Mouse (Mus musculus) liver, embryonic 14.5 days (tissue): ENCODE measurements around the gene Tmem33. TPM values are rescaled to one million over a fixed set of nuclear protein-coding genes. Genes with fewer than 3 reads are reported as not detected.

Source experiments
- ATAC-seq: fragments of 200-750 bp; cut with Nextera tagmentation; 2 replicates; pipeline ENCODE4 v1.8.0; 2017; ENCODE audit warnings: moderate number of reproducible peaks, mild to moderate bottlenecking, moderate library complexity; ENCODE audit not compliant: insufficient read depth
- DNase-seq, 3 experiments: peaks; one replicate each; pipeline ENCODE4 v3.0.0-alpha.2; 2012 to 2013; ENCODE audit warnings: low read depth in 3 of 3, low spot score in 3 of 3
- H3K27ac ChIP-seq: fragments of 300-500 bp; sonication (generic); 2 replicates; pipeline ENCODE4 v1.5.1; 2014; ENCODE audit warnings: moderate library complexity, mild to moderate bottlenecking, control low read depth, inconsistent platforms
- H3K27me3 ChIP-seq: fragments of 300-500 bp; sonication (generic); 2 replicates; pipeline ENCODE4 v1.6.1; 2014; ENCODE audit warnings: mild to moderate bottlenecking, low read length, moderate library complexity; ENCODE audit not compliant: control insufficient read depth, insufficient read depth
- H3K36me3 ChIP-seq: fragments of 300-500 bp; sonication (generic); replicated peaks from 2 replicates; pipeline ENCODE4 v1.6.1; 2014; ENCODE audit warnings: low read depth; ENCODE audit not compliant: control insufficient read depth, insufficient read depth
- H3K4me1 ChIP-seq, 2 experiments: fragments of 200-500 bp in 1 of 2; fragments of 300-500 bp in 1 of 2; sonication (generic) in 1 of 2; replicated peaks; 2 replicates each; pipeline ENCODE4 v1.6.1; 2012 to 2014; ENCODE audit warnings: antibody characterized with exemption in 1 of 2, inconsistent platforms in 1 of 2, low read length in 1 of 2; ENCODE audit not compliant: control insufficient read depth in 2 of 2, insufficient read depth in 2 of 2
- H3K4me2 ChIP-seq: fragments of 300-500 bp; sonication (generic); 2 replicates; pipeline ENCODE4 v1.6.1; 2014; ENCODE audit warnings: low read depth, mild to moderate bottlenecking, control low read depth, moderate library complexity
- H3K4me3 ChIP-seq, 2 experiments: fragments of 200-500 bp in 1 of 2; fragments of 300-500 bp in 1 of 2; sonication (generic) in 1 of 2; 2 replicates each; pipeline ENCODE4 v1.5.1; 2012 to 2014; ENCODE audit warnings: low read depth in 2 of 2, low read length in 2 of 2, mild to moderate bottlenecking in 2 of 2, control low read depth in 1 of 2, inconsistent platforms in 1 of 2, moderate library complexity in 1 of 2; ENCODE audit not compliant: insufficient read depth in 1 of 2
- H3K9ac ChIP-seq: fragments of 300-500 bp; sonication (generic); replicated peaks from 2 replicates; pipeline ENCODE4 v1.6.1; 2014; ENCODE audit warnings: mild to moderate bottlenecking, control low read depth, moderate library complexity
- H3K9me3 ChIP-seq: fragments of 300-500 bp; sonication (generic); 2 replicates; pipeline ENCODE4 v1.6.1; 2016; ENCODE audit warnings: low read length, mixed read lengths; ENCODE audit not compliant: control insufficient read depth
- CTCF ChIP-seq: IDR thresholded peaks from 2 replicates; pipeline ENCODE4 v1.5.1; 2016; ENCODE audit warnings: antibody characterized with exemption, low read depth, control low read depth
- EP300 ChIP-seq: IDR thresholded peaks from 2 replicates; pipeline ENCODE4 v1.6.1; 2016; ENCODE audit warnings: antibody characterized with exemption, low read depth
- WGBS: fragments of 180-500 bp; shearing (Covaris S2); extraction: QIAGEN DNeasy Blood & Tissue Kit; methylation state at CpG from one replicate; pipeline ENCODE4 v1.1.7; 2014; ENCODE audit not compliant: insufficient replicate concordance; 5-methylcytosine and 5-hydroxymethylcytosine counted together
- polyA plus RNA-seq, 2 experiments: library from polyadenylated mRNA; depleted of rRNA in 1 of 2; stranded (reverse) in 1 of 2; unstranded in 1 of 2; fragments of >200 nt; fragmentation: Nextera tagmentation in 1 of 2; extraction: Ambion mirVana in 1 of 2; gene quantifications; 2 replicates each; pipeline versions ENCODE4 v1.2.1 to v1.2.3; 2012 to 2014

Gene Tmem33
- polyA plus RNA-seq, 2 experiments, result 45.3 to 83.7 TPM

DNA sequence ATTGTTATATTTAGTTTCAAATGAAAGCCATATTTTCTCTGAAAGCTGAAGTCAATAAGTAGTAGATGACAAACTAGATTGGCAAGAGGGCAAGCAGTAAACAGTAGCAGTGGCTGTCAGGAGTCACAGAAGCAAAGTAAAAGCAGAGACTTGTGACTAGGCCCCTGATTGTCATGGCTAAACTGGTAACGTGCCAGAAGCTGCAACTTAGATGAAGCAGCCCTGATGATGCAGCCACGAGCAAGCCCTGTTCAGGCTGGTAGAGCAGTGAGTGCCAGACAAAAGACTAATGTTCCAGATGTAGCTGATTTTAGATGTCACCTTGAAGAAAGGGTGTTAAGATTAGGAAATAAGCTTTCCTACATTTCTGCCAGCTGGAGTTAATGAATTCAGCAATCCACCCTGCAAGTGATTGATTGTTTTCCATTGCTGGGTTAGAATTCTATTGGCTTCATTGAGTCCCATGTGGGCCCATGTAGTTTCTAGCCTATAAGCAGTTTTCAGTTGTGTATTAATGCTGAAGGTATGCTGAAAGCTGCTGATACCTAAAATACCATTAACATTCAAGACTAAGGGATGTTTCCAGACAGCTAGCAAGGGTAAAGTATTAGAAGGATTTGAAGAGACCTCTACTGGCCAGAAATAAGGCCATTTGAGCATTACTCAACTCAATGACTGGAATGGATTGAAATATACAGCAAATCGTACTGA, 51.6 kb downstream of the Tmem33 start:
- Histone ChIP-seq H3K9me3 (no peaks in the 10 kb centered on the region), H3K4me2 (no peak overlapping the region), H3K27ac (no peak overlapping the region), H3K4me3 (no peak overlapping the region), H3K4me1 (peaks cover 9 to 19% of the 10 kb centered on the region in 2 experiments; a peak in 3 of 4 replicates), H3K27me3 (no peaks in the 10 kb centered on the region), H3K36me3 (peaks cover 13% of the 10 kb centered on the region), H3K9ac (no peak overlapping the region)
- WGBS, result 67% methylated on average over 3 of the region's 3 CpGs
- ATAC-seq, result no peak
- no peak for TF ChIP-seq EP300
- no peak for TF ChIP-seq CTCF
- no peak for DNase-seq

- TF ChIP-seq CTCF (no peak), EP300 (no peak)
- WGBS, result 77% methylated on average over 3 of the region's 3 CpGs
- peaks cover 16% of the 10 kb centered on the region for H3K36me3 ChIP-seq
- H3K27ac ChIP-seq, result no peak overlapping the region
- no peak overlapping the region for H3K4me3 ChIP-seq
- no peaks in the 10 kb centered on the region for H3K9me3 ChIP-seq
- H3K27me3 ChIP-seq, result no peaks in the 10 kb centered on the region
- no peak overlapping the region for H3K9ac ChIP-seq
- DNase-seq (no peak), ATAC-seq (no peak)
- H3K4me2 ChIP-seq, result no peak overlapping the region
- H3K4me1 ChIP-seq, result peaks cover 9 to 19% of the 10 kb centered on the region in 2 experiments; a peak in 3 of 4 replicates
These were observed 52.1 kb downstream of the Tmem33 start for GRCm38 (mm10) chr5:67312522-67312851.

DNA sequence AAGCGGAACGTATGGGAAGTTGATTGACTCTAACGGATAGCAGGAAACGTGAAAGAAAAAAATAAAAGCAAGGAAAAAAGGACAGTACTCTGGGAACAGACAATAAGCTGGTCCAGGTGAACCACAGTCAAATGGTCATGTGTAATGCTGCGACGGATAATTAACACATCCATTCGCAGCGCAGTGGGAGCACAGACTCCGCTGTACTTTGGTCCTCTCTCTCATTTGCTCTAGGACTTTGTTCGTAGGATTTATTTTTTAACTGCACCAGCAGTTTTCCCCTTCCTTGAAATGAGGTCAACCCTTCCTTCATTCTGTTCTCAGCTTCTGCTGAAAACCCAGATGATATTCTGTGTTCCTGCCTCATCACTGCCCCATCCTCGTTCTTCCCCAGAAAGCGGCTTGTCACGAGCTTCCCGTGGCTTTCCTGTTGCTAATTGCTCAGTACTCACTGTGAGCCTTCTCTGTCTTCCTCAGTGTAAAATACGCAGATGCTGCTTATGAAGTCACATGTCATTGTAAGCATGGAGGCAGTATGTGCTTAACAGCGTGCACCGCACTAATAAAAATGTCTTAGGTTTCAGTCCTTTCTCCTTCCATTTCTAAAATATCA, 61.4 kb downstream of the Tmem33 start:
- TF ChIP-seq EP300, result no peak
- TF ChIP-seq CTCF, result no peak
- H3K9ac ChIP-seq, result no peak overlapping the region
- H3K9me3 ChIP-seq, result no peaks in the 10 kb centered on the region
- H3K27me3 ChIP-seq, result no peaks in the 10 kb centered on the region
- WGBS, result 82% methylated on average over 17 of the region's 17 CpGs
- no peak overlapping the region for H3K27ac ChIP-seq
- peaks cover 18% of the 10 kb centered on the region for H3K36me3 ChIP-seq
- H3K4me3 ChIP-seq, result no peak overlapping the region
- no peaks in the 10 kb centered on the region for H3K4me1 ChIP-seq
- DNase-seq (no peak), ATAC-seq (no peak)
- H3K4me2 ChIP-seq, result no peak overlapping the region

GRCm38 (mm10) chr5:67324032-67324431, 63.7 kb downstream of the Tmem33 start:
- TF ChIP-seq EP300 (no peak), CTCF (no peak)
- 60% methylated on average over 1 of the region's 1 CpGs for WGBS
- no peak for ATAC-seq

GRCm38 (mm10) chr5:67340811-67341210, 80.4 kb downstream of the Tmem33 start:
- no peak for ATAC-seq
- Histone ChIP-seq H3K36me3 (peaks cover 28% of the 10 kb centered on the region), H3K9me3 (no peaks in the 10 kb centered on the region), H3K4me1 (no peaks in the 10 kb centered on the region), H3K27me3 (no peaks in the 10 kb centered on the region), H3K27ac (no peak overlapping the region), H3K4me3 (no peak overlapping the region), H3K4me2 (no peak overlapping the region), H3K9ac (no peak overlapping the region)
- TF ChIP-seq EP300, result no peak
- no peak for TF ChIP-seq CTCF
- DNase-seq, result no peak
- 78% methylated on average over 6 of the region's 6 CpGs for WGBS

More at GRCm38 (mm10) chr5:67324032-67324431, 63.7 kb downstream of the Tmem33 start:
- no peaks in the 10 kb centered on the region for H3K9me3 ChIP-seq
- H3K36me3 ChIP-seq, result peaks cover 3% of the 10 kb centered on the region
- no peaks in the 10 kb centered on the region for H3K27me3 ChIP-seq
- DNase-seq, result no peak
- no peak overlapping the region for H3K9ac ChIP-seq
- no peak overlapping the region for H3K4me2 ChIP-seq
- H3K27ac ChIP-seq, result no peak overlapping the region
- H3K4me3 ChIP-seq, result no peak overlapping the region
- H3K4me1 ChIP-seq, result no peaks in the 10 kb centered on the region

Other genes starting within 250 kb of the Tmem33 start
- 0.04 and 0.08 TPM in 2 replicates for gene Phox2b, start 161.3 kb upstream of the Tmem33 start, polyA plus RNA-seq (2012; rRNA removed)
- not detected in 2 replicates for gene Phox2b, start 161.3 kb upstream of the Tmem33 start, polyA plus RNA-seq (2014; fragmentation: Nextera tagmentation; extraction: Ambion mirVana)
- 11.7 and 15.8 TPM in 2 replicates for gene Slc30a9, start 46.4 kb downstream of the Tmem33 start, polyA plus RNA-seq (2012; rRNA removed)
- gene Slc30a9, start 46.4 kb downstream of the Tmem33 start, polyA plus RNA-seq (2014; fragmentation: Nextera tagmentation; extraction: Ambion mirVana), result 70.2 and 72.0 TPM in 2 replicates
- gene Bend4, start 167.7 kb downstream of the Tmem33 start, polyA plus RNA-seq (2012; rRNA removed), result 0.25 and 0.27 TPM in 2 replicates
- 0.34 and 0.50 TPM in 2 replicates for gene Bend4, start 167.7 kb downstream of the Tmem33 start, polyA plus RNA-seq (2014; fragmentation: Nextera tagmentation; extraction: Ambion mirVana)